Mouse (Mus musculus) liver, postnatal 0 days (tissue): ENCODE measurements around the gene Mapk1ip1l.

ENCODE experiments used
- CTCF ChIP-seq: sonication (generic); IDR thresholded peaks from 2 replicates; pipeline ENCODE4 v1.5.1; 2016; ENCODE audit warnings: antibody characterized with exemption, low read depth
- EP300 ChIP-seq: IDR thresholded peaks from 2 replicates; pipeline ENCODE4 v1.6.1; 2016; ENCODE audit warnings: antibody characterized with exemption, low read depth, mild to moderate bottlenecking

GRCm38 (mm10) chr14:47353240-47353639 is 55.2 kb downstream of the Mapk1ip1l start:
- no peak for TF ChIP-seq CTCF
- TF ChIP-seq EP300, result no peak
